Mouse (Mus musculus) heart, embryonic 14.5 days (tissue): ENCODE measurements at regions not wholly inside any gene's neighbourhood (a gene's known extent, or its start where the extent isn't known, plus 50 kb on each side); places are given as distances from the start of the nearest gene placed in this dataset.

Experiments used
- ATAC-seq: fragments of 200-750 bp; cut with Nextera tagmentation; 2 replicates; pipeline ENCODE4 v1.8.0; 2017; ENCODE audit warnings: low read depth, moderate TSS enrichment; ENCODE audit not compliant: insufficient number of reproducible peaks, insufficient read depth, low FRiP score
- H3K27ac ChIP-seq, 2 experiments: fragments of 200-500 bp in 1 of 2; fragments of 300-500 bp in 1 of 2; sonication (generic) in 1 of 2; replicated peaks in 1 of 2; 2 replicates each; pipeline ENCODE4 v1.5.1; 2012 to 2014; ENCODE audit warnings: low read depth in 2 of 2, low read length in 2 of 2, control low read depth in 1 of 2, mild to moderate bottlenecking in 1 of 2, mixed read lengths in 1 of 2; ENCODE audit not compliant: control insufficient read depth in 1 of 2, insufficient read depth in 1 of 2
- H3K27me3 ChIP-seq: fragments of 300-500 bp; sonication (generic); 2 replicates; pipeline ENCODE4 v1.6.1; 2014; ENCODE audit warnings: mild to moderate bottlenecking, low read length, control low read depth; ENCODE audit not compliant: control insufficient read depth, insufficient read depth
- H3K36me3 ChIP-seq: fragments of 300-500 bp; sonication (generic); 2 replicates; pipeline ENCODE4 v1.6.1; 2014; ENCODE audit warnings: mild to moderate bottlenecking, control low read depth, low read length, mixed read lengths; ENCODE audit not compliant: control insufficient read depth, insufficient read depth
- H3K4me1 ChIP-seq, 2 experiments: fragments of 200-500 bp in 1 of 2; fragments of 300-500 bp in 1 of 2; sonication (generic) in 1 of 2; 2 replicates each; pipeline ENCODE4 v1.6.1; 2012 to 2014; ENCODE audit warnings: low read length in 2 of 2, control low read depth in 1 of 2, mixed read lengths in 1 of 2; ENCODE audit not compliant: control insufficient read depth in 2 of 2, insufficient read depth in 2 of 2
- H3K4me2 ChIP-seq: fragments of 300-500 bp; sonication (generic); 2 replicates; pipeline ENCODE4 v1.6.1; 2014; ENCODE audit warnings: mild to moderate bottlenecking, low read length
- H3K4me3 ChIP-seq, 2 experiments: fragments of 200-500 bp in 1 of 2; fragments of 300-500 bp in 1 of 2; sonication (generic) in 1 of 2; 2 replicates each; pipeline ENCODE4 v1.5.1; 2012 to 2014; ENCODE audit warnings: low read length in 2 of 2, mild to moderate bottlenecking in 2 of 2, control low read depth in 1 of 2, low read depth in 1 of 2, moderate library complexity in 1 of 2; ENCODE audit not compliant: control insufficient read depth in 1 of 2, insufficient read depth in 1 of 2
- H3K9ac ChIP-seq: fragments of 300-500 bp; sonication (generic); 2 replicates; pipeline ENCODE4 v1.6.1; 2014; ENCODE audit warnings: mild to moderate bottlenecking, low read length
- H3K9me3 ChIP-seq: fragments of 300-500 bp; sonication (generic); 2 replicates; pipeline ENCODE4 v1.6.1; 2016; ENCODE audit warnings: low read length, control low read depth; ENCODE audit not compliant: control insufficient read depth
- WGBS: fragments of 180-500 bp; shearing (Covaris S2); extraction: QIAGEN DNeasy Blood & Tissue Kit; methylation state at CpG from one replicate; pipeline ENCODE4 v1.1.7; 2014; 5-methylcytosine and 5-hydroxymethylcytosine counted together

DNA sequence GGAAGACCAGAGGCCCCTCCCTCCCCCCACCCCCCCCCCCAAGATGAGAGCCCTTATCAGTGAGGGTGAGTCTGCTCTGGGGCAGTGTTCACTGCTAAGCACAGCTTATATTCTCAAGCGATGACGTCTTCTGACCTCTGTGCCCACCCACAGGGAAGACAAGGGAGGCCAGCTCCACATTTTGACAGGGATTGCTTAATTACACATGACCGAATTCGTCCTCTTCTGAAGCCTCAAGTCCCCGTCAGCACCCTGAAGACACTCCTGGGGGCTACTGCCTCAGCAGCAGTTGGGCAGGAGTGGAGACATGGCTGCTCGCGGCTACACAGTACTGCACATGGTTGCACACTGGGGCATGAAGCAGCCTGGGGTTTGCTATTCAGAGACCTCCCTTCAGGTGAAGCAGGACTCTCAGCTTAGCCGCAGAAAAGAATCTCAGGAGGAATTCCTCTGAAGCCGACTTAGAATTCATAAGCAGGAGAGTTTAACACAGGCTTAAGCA, 282.1 kb downstream of the Cdh26 start:
- Histone ChIP-seq H3K4me1 (no peaks in the 10 kb centered on the region), H3K27ac (no peak overlapping the region), H3K36me3 (no peaks in the 10 kb centered on the region), H3K9ac (no peak overlapping the region), H3K4me2 (no peak overlapping the region), H3K9me3 (no peaks in the 10 kb centered on the region), H3K27me3 (no peaks in the 10 kb centered on the region), H3K4me3 (no peak overlapping the region)
- ATAC-seq, result no peak
- 40% methylated on average over 9 of the region's 9 CpGs for WGBS

DNA sequence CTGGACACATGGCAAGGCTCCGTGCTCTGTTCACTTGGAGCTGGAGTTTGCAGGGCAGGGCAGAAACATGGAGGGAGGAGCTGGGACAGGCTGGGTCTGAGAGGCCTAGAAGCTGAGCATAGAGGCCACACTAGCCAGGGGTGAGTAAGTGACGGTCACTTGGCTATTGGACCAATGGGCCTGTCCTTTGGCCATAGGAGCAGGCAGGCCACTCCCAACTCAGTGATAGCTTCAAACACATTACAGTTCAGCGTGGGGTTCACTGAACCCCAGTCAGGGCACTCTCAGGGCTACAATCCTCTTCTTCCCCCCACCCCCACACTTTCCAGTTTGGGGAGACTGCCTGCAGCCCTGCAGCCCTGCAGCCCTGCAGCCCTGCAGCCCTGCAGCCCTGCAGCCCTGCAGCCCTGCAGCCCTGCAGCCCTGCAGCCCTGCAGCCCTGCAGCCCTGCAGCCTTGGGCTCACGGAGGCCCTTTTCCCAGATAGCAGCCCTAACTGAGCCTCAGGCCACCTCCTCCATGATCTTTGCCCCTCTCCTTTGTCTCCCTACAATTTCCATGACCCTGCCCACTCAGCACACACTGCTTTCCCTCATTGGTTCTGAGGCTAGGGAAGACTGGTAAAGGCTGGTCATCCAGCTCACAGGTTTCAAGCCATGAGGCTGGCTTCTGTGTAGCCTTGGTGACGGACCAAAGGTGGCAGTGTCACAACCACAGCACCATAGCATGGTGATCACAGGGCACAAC, 285.3 kb downstream of the Cdh26 start:
- no peak overlapping the region for H3K27ac ChIP-seq
- 76% methylated on average over 5 of the region's 5 CpGs for WGBS

DNA sequence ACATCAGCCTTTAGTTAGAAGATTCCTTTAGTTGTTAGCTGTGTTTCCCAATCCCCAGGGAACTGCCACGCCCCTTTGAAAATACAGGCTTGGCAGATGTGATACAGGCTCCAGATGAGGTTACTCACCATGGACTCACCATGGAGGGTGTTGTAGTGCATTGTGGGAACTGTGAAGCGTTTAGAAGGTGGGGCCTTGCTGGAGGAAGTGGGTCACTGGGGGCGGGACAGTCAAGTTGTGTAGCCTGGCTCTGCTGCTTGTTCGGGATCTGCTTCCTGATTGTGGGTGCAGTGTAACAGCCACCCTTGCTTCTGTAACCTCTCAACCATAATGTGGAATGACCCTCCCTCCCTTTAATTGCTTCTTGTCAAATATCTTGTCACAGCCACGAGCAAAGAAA, 287.7 kb downstream of the Cdh26 start:
- no peak overlapping the region for H3K27ac ChIP-seq
- 80% methylated on average over 5 of the region's 5 CpGs for WGBS
- no peaks in the 10 kb centered on the region for H3K27me3 ChIP-seq
- H3K9ac ChIP-seq, result no peak overlapping the region
- H3K4me2 ChIP-seq, result no peak overlapping the region
- H3K9me3 ChIP-seq, result no peaks in the 10 kb centered on the region
- H3K36me3 ChIP-seq, result no peaks in the 10 kb centered on the region
- H3K4me1 ChIP-seq, result no peaks in the 10 kb centered on the region
- ATAC-seq, result no peak
- H3K4me3 ChIP-seq, result no peak overlapping the region

More for the DNA sequence above, 285.3 kb downstream of the Cdh26 start:
- Histone ChIP-seq H3K4me2 (no peak overlapping the region), H3K9me3 (no peaks in the 10 kb centered on the region), H3K9ac (no peak overlapping the region), H3K27me3 (no peaks in the 10 kb centered on the region), H3K36me3 (no peaks in the 10 kb centered on the region), H3K4me1 (no peaks in the 10 kb centered on the region), H3K4me3 (no peak overlapping the region)
- ATAC-seq, result no peak

DNA sequence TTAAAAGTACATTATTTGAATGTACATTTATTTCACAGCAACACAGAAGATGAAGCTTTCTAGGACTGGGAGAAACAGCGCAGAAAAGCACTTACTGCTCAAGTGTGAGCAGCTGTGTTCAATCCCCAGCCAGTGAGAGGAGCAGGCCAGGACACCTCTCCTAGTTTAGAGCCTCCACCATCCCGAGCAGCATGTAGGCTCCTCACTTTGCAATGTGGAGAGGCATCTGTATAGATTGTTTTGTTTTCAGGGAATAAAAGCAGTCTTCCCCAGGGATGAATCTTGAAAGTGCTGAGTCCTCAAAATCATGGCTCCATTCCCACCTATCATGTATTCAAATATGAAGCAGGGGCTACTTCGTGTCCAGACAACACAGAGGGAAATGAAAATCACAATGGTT, 293.1 kb downstream of the Cdh26 start:
- no peaks in the 10 kb centered on the region for H3K4me1 ChIP-seq
- no peak overlapping the region for H3K4me2 ChIP-seq
- H3K27me3 ChIP-seq, result no peaks in the 10 kb centered on the region
- 43% methylated on average over 3 of the region's 3 CpGs for WGBS
- no peaks in the 10 kb centered on the region for H3K36me3 ChIP-seq
- no peak overlapping the region for H3K27ac ChIP-seq
- H3K4me3 ChIP-seq, result no peak overlapping the region
- H3K9ac ChIP-seq, result no peak overlapping the region
- no peak for ATAC-seq
- H3K9me3 ChIP-seq, result no peaks in the 10 kb centered on the region

GRCm38 (mm10) chr2:178724228-178724627, 293.9 kb downstream of the Cdh26 start:
- Histone ChIP-seq H3K9ac (no peak overlapping the region), H3K36me3 (no peaks in the 10 kb centered on the region), H3K27me3 (peaks cover 4% of the 10 kb centered on the region), H3K4me3 (no peak overlapping the region), H3K4me1 (no peaks in the 10 kb centered on the region), H3K4me2 (no peak overlapping the region), H3K27ac (no peak overlapping the region), H3K9me3 (no peaks in the 10 kb centered on the region)
- 23% methylated on average over 5 of the region's 5 CpGs for WGBS
- no peak for ATAC-seq

DNA sequence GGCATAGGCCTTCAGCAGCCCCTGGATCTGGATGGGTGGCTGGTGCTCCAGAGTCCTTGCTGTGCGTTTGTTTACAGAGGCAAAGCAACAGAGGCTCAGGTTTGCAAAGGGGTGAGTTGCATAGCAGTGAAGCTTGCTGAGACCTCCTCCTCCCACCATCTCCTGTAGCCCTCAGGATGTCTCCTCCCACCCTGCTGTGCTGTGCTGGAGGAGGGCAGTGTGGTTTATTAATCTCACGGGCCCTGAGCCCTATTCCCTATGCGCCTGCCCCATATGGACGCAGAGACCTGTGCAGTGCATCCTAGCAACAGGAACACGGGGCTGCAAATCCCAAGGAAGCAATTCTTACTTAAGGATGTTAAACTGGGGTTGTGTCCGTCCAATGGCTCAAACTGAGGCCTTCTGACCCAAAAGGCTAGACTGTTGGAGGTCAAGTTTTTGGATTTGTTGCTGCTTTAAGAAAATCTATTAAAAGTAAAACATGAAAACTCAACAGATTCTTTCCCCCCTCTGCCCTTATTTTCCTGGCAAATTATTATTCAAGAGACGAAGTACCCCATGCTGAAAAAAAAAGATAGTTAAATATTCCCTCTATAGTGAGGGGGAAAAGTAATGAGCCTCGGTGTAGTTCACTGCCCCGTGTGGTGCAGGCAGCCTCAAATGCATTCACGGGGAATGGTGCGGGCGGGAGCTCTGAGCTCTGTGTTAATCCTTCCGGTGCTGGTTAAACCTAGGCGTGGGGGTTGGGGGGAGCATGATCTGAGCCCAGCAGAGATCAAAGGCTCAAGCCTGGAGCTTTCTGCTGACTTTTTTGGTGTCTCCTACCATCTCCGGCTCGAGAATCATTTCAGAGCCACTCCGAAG, 297.8 kb downstream of the Cdh26 start:
- Histone ChIP-seq H3K9ac (no peak overlapping the region), H3K27ac (no peak overlapping the region), H3K27me3 (peaks cover 7% of the 10 kb centered on the region), H3K4me2 (0 out of 2 replicates have a peak overlapping the region, but pooled peaks have one; percentile 7), H3K4me3 (no peak overlapping the region), H3K9me3 (no peaks in the 10 kb centered on the region), H3K36me3 (no peaks in the 10 kb centered on the region), H3K4me1 (no peaks in the 10 kb centered on the region)
- 10% methylated on average over 17 of the region's 17 CpGs for WGBS
- ATAC-seq, result no peak

DNA sequence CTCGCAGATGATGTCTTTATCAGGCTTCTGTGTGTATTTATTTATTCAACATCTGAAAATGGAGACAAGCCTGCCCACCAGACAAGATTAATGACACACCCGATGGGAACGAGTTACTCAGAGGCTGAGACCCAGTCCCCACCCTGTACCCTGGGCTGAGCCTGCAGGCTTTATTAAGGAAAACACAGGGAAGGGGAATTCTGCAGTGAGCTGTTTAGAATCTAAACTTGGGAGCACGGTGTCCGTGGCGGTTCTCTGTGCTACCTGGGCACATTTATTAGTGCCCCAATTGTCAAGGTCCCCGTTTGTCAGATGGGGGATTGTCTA, 298.4 kb downstream of the Cdh26 start:
- H3K9me3 ChIP-seq, result no peaks in the 10 kb centered on the region
- H3K9ac ChIP-seq, result no peak overlapping the region
- 5% methylated on average over 7 of the region's 7 CpGs for WGBS
- no peak for ATAC-seq
- H3K27me3 ChIP-seq, result peaks cover 7% of the 10 kb centered on the region
- no peaks in the 10 kb centered on the region for H3K36me3 ChIP-seq
- 0 out of 2 replicates have a peak overlapping the region, but pooled peaks have one; percentile 7 for H3K4me2 ChIP-seq
- no peak overlapping the region for H3K4me3 ChIP-seq
- H3K4me1 ChIP-seq, result no peaks in the 10 kb centered on the region
- H3K27ac ChIP-seq, result no peak overlapping the region
